Mouse (Mus musculus): Measurements from ENCODE around the gene Tent5a.

Tent5a gene

GRCm38 (mm10) chr9:85303378-85303777 lies 23.8 kb downstream of the Tent5a start:
- no peak for DNase-seq

- DNase-seq, result no peak
These were observed 24.3 kb downstream of the Tent5a start for GRCm38 (mm10) chr9:85302849-85303248.

GRCm38 (mm10) chr9:85274114-85274513 lies 53.0 kb downstream of the Tent5a start:
- DNase-seq, result no peak

Data from right cerebral cortex, postnatal 4 days (tissue).